Mouse (Mus musculus): ENCODE results near the gene Gm29866. TPM values are rescaled to one million over a fixed set of nuclear protein-coding genes. Genes with fewer than 3 reads are reported as not detected.
"Not testable (repeated sequence)": the region's sequence is repeated elsewhere in the genome, so short reads cannot be mapped to it uniquely, and the experiment has no call there.

Gm29866 gene
- total RNA-seq (2015; ENCODE audit: low replicate concordance) (not detected in 2 replicates), total RNA-seq (2017; ENCODE audit: low replicate concordance) (not detected in 2 replicates)

DNA sequence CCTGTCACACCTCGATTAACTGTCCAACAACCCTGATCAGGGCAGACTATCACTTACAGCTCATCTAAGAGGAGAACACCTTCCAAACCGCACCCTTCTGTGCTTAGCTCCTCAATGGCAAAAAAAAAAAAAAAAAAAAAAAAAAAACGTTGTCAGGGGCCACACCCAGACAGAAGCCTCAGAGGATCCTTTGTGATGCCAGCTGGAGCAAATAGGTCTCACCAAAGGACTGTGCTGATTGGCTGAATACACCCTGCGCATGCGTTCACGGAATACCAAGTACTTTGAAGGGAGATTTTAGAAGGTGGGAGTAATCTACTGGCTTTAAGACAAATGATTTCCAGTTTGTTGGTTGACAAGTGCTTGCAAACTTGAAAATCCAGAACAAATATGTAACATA is at the start of gene Gm29866:
Gm29866 (minus strand) TSS at position 101 of the 400 bp plus-strand sequence.
- ATAC-seq (replicated peaks; ENCODE audit: low FRiP score, poor library complexity, severe bottlenecking) = not testable (repeated sequence)

Other genes starting within 250 kb of the Gm29866 start
- gene Gm20909, start 170.9 kb upstream of the Gm29866 start, total RNA-seq (2015; ENCODE audit: low replicate concordance) = not detected in 2 replicates
- not detected in 2 replicates for gene Gm20909, start 170.9 kb upstream of the Gm29866 start, total RNA-seq (2017; ENCODE audit: low replicate concordance)
- not detected in 2 replicates for gene Gm20865, start 247.9 kb upstream of the Gm29866 start, total RNA-seq (2015; ENCODE audit: low replicate concordance)
- not detected in 2 replicates for gene Gm20865, start 247.9 kb upstream of the Gm29866 start, total RNA-seq (2017; ENCODE audit: low replicate concordance)